Mouse (Mus musculus): ENCODE results near the gene Psmb8.

DNA sequence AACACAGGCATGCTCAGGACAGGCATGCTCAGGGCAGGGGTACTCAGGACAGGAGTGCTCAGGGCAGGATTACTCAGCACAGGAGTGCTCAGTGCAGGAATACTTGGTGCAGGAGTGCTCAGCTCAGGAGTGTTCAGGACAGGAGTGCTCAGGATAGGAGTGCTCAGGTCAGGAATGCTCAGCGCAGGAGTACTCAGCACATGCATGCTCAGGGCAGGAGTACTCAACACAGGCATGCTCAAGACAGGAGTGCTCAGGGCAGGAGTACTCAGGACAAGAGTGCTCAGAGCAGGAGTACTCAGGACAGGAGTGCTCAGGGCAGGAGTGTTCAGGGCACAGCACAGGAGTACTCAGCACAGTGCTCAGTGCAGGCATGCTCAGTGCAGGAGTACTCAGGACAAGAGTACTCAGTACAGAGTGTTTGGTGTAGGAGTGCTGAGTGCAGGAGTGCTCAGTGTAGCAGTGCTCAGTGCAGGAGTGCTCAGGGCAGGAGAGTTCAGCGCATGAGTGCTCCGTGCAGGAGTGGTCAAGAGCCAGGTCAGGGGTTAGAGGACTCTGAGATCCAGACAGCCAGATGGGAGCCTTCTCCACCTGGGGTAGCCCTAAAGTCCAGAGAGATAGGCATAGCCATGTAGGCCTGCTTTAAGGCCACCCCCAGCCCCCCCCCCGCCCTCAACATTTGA, 5.4 kb downstream of the Psmb8 start:
- TF ChIP-seq POLR2A (IDR thresholded peaks at IDR 0.05; ENCODE audit: borderline replicate concordance, extremely low read depth, low read depth, low read length) = no peak
- TF ChIP-seq CTCF (IDR thresholded peaks at IDR 0.05; ENCODE audit: insufficient read depth, low read length) = no peak

Data from lung, adult 2 months (tissue).